Mouse (Mus musculus): ENCODE measurements around the gene Hsd11b1.

GRCm38 (mm10) chr1:193207503-193207902 is 56.4 kb downstream of the Hsd11b1 start, which contains the start of gene Lamb3:
- TF ChIP-seq E2F4 (IDR thresholded peaks at IDR 0.05; ENCODE audit: borderline replicate concordance, low read depth, low read length) (no peak), POLR2A (IDR thresholded peaks at IDR 0.05; ENCODE audit: control insufficient read depth in 1 of 2, insufficient read depth in 1 of 2, low read depth in 1 of 2, low read length in 2 of 2, poor library complexity in 1 of 2) (no peak), ZNF384 (IDR thresholded peaks at IDR 0.05; ENCODE audit: low read depth, low read length) (no peak), USF1 (IDR thresholded peaks at IDR 0.05; ENCODE audit: low read depth, low read length) (no peak), KAT2A (conservative IDR thresholded peaks at IDR 0.05; ENCODE audit: low read depth, low read length) (no peak), EP300 (IDR thresholded peaks at IDR 0.05; ENCODE audit: low read depth in 1 of 2, low read length in 2 of 2) (no peak)

Data from MEL (cell line).